Comparison of ENCODE assay signal across 8 mouse cellular contexts in the genomic region with DNA sequence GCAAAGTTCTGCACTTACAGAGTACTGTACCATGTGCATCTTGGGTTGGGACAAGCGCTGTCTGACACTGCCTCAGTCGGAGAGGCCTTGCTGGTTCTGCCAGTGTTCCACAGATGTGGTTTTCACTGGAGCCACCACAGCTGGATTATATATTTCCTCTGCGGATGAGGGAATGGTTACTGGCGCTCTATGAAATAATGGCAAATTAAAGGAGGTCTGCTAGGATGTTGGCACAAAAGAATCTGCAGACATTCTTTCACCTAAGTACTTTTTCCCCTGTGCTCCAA. TPM values are rescaled to one million over a fixed set of nuclear protein-coding genes. Genes with fewer than 3 reads are reported as not detected.
DNase-seq lines count a peak whose midpoint lies in the region; ATAC-seq and TF ChIP-seq lines count a peak whose summit lies in the region.

No protein-coding gene starts in this region.

- no peak for TF ChIP-seq CTCF in forebrain, postnatal 0 days (IDR thresholded peaks at IDR 0.05; ENCODE audit: low read depth)

- peak overlapping the region; percentile 95 for H3K9ac ChIP-seq in heart, embryonic 14.5 days (ENCODE audit: low read length)
- H3K9ac ChIP-seq in forebrain, postnatal 0 days: no peak overlapping the region
- H3K9ac ChIP-seq in limb, embryonic 15.5 days: no peak overlapping the region

- peak overlapping the region; percentile 77 to 82 for H3K4me3 ChIP-seq in heart, embryonic 14.5 days (ENCODE audit: control insufficient read depth in 1 of 2, insufficient read depth in 1 of 2, low read depth in 1 of 2, low read length in 2 of 2)
- peak overlapping the region; percentile 61 for H3K4me3 ChIP-seq in brown adipose tissue, adult 24 weeks (ENCODE audit: insufficient read depth, low read depth, low read length)
- 0 out of 2 replicates have a peak overlapping the region, but pooled peaks have one; percentile 61 for H3K4me3 ChIP-seq in forebrain, postnatal 0 days (ENCODE audit: low read depth, low read length)
- H3K4me3 ChIP-seq in limb, embryonic 15.5 days: peak overlapping the region; percentile 60

- H3K36me3 ChIP-seq in heart, embryonic 14.5 days (ENCODE audit: control insufficient read depth, insufficient read depth, low read length): peaks cover 8% of the 10 kb centered on the region; the same call in 1 of the 2 replicates
- no peaks in the 10 kb centered on the region for H3K36me3 ChIP-seq in forebrain, postnatal 0 days (ENCODE audit: insufficient read depth)
- H3K36me3 ChIP-seq in limb, embryonic 15.5 days: no peaks in the 10 kb centered on the region

- peak overlapping the region; percentile 98 for H3K27ac ChIP-seq in heart, embryonic 14.5 days (replicated peaks in 1 of 2; ENCODE audit: control insufficient read depth in 1 of 2, insufficient read depth in 1 of 2, low read depth in 2 of 2, low read length in 2 of 2)
- peak overlapping the region; percentile 96 for H3K27ac ChIP-seq in brown adipose tissue, adult 24 weeks (replicated peaks; ENCODE audit: low read depth, low read length)
- H3K27ac ChIP-seq in forebrain, postnatal 0 days (ENCODE audit: low read depth, low read length): no peak overlapping the region
- peak overlapping the region; percentile 91 for H3K27ac ChIP-seq in limb, embryonic 15.5 days

- H3K9me3 ChIP-seq in heart, embryonic 14.5 days (ENCODE audit: control insufficient read depth, low read length): no peaks in the 10 kb centered on the region
- H3K9me3 ChIP-seq in forebrain, postnatal 0 days (ENCODE audit: low read length): no peaks in the 10 kb centered on the region
- no peaks in the 10 kb centered on the region for H3K9me3 ChIP-seq in limb, embryonic 15.5 days

- ATAC-seq in heart, embryonic 14.5 days (ENCODE audit: insufficient number of reproducible peaks, insufficient read depth, low FRiP score, low read depth): no peak
- no peak for ATAC-seq in forebrain, postnatal 0 days
- ATAC-seq in limb, embryonic 15.5 days (ENCODE audit: insufficient number of reproducible peaks, low FRiP score, low TSS enrichment, low read depth): peak; percentile 74; the same call in 1 of the 2 replicates

- WGBS in heart, embryonic 14.5 days: 31% methylated on average over 4 of the region's 4 CpGs
- 87% methylated on average over 4 of the region's 4 CpGs for WGBS in forebrain, postnatal 0 days
- 25% methylated on average over 4 of the region's 4 CpGs for WGBS in limb, embryonic 15.5 days

- DNase-seq in heart, adult 9 months (ENCODE audit: low spot score in 2 of 2): no peak
- DNase-seq in forebrain, postnatal 0 days: no peak
- no peak for DNase-seq in yolk sac, embryonic 10.5 days (ENCODE audit: low spot score)
- DNase-seq in frontal cortex, postnatal 36 days (ENCODE audit: low spot score in 2 of 2): no peak
- DNase-seq in T-cell, adult 2 months (ENCODE audit: low spot score): no peak

- H3K27me3 ChIP-seq in heart, embryonic 14.5 days (ENCODE audit: control insufficient read depth, insufficient read depth, low read length): no peaks in the 10 kb centered on the region
- H3K27me3 ChIP-seq in forebrain, postnatal 0 days (ENCODE audit: insufficient read depth, low read length): no peaks in the 10 kb centered on the region
- H3K27me3 ChIP-seq in limb, embryonic 15.5 days: 0 out of 2 replicates have a peak, but pooled peaks cover 2% of the 10 kb centered on the region

- peak overlapping the region; percentile 77 for H3K4me2 ChIP-seq in heart, embryonic 14.5 days (ENCODE audit: low read length)
- H3K4me2 ChIP-seq in forebrain, postnatal 0 days (ENCODE audit: low read depth): peak overlapping the region; percentile 87
- H3K4me2 ChIP-seq in limb, embryonic 15.5 days: peak overlapping the region; percentile 89

- H3K4me1 ChIP-seq in heart, embryonic 14.5 days (ENCODE audit: control insufficient read depth in 2 of 2, insufficient read depth in 2 of 2, low read length in 2 of 2): peaks cover 29 to 58% of the 10 kb centered on the region in 2 experiments
- H3K4me1 ChIP-seq in brown adipose tissue, adult 24 weeks (ENCODE audit: control insufficient read depth, insufficient read depth, insufficient read length, low read length): peaks cover 20% of the 10 kb centered on the region
- H3K4me1 ChIP-seq in forebrain, postnatal 0 days (ENCODE audit: insufficient read depth): peaks cover 11% of the 10 kb centered on the region; the same call in 1 of the 2 replicates
- peaks cover 34% of the 10 kb centered on the region for H3K4me1 ChIP-seq in limb, embryonic 15.5 days

RNA-seq across cellular contexts. Expression of a gene that starts 1.0 kb away (rescaled TPM):
- 59.6 and 66.0 TPM in 2 replicates for polyA plus RNA-seq in heart, embryonic 14.5 days (2014; fragmentation: Nextera tagmentation; extraction: Ambion mirVana)
- 11.4 and 30.1 TPM in 2 replicates for polyA plus RNA-seq in brown adipose tissue, adult 24 weeks (2012; ENCODE audit: insufficient read depth, insufficient read length, missing spikeins)
- total RNA-seq in forebrain, postnatal 0 days (2014; rRNA removed): 3.7 and 6.9 TPM in 2 replicates
- 6.1 and 9.5 TPM in 2 replicates for polyA plus RNA-seq in forebrain, postnatal 0 days (2015; fragmentation: Nextera tagmentation; extraction: Ambion mirVana)
- 30.5 and 30.8 TPM in 2 replicates for polyA plus RNA-seq in limb, embryonic 15.5 days (2015; fragmentation: Nextera tagmentation; extraction: Ambion mirVana)
